Mouse (Mus musculus) sigmoid colon, adult 10 weeks (tissue): ENCODE results near the gene Prune2. TPM values are rescaled to one million over a fixed set of nuclear protein-coding genes. Genes with fewer than 3 reads are reported as not detected.

Experiments used
- polyA plus RNA-seq: library from polyadenylated mRNA; stranded (reverse); fragments of 350-450 nt; fragmentation: Illumina TruSeq; extraction: RNeasy Lipid Tissue Mini Kit (QIAGEN cat#74804); gene quantifications from one replicate; pipeline ENCODE4 v1.2.3, GENCODE M21; 2014; ENCODE audit warnings: low read depth, low replicate concordance

Gene Prune2
- 10.1 TPM for polyA plus RNA-seq

DNA sequence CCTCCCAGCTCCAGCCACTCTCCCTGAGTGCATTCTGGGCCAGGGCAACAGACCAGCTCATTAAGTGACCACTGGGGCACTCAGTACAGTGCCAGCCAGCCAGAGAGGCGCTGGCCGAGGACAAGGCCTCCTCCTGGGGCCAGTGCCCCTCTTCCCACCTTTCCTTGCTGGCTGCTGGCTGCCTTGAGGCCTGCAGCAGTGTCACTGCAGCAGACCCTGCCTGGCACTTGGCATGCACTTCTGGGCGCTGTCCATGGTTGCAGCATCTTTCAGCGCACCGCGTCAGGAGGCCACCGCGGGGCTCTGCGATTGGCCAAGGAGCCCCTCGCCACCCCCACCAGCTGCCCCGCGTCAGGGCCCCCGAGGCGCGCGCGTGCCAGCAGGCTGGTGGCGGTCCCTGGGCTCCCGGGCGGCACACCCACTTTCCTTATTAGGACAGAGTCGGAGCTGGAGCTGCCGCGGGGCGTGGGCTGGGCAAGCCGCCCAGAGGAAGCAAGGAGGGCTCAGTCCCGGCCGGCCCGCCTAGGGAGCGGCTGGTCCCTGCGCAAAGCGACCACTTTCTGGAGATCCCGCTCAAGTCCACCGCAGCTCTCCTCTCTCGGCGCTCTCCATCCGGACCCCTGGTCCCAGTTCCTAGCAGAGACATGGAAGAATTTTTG is at the start of gene Prune2:
Gene Prune2 (plus strand): TSS at position 506 of the 659 bp plus-strand sequence.

Other genes with a start within 250 kb of the Prune2 start
- 98.7 TPM for gene Vps13a, start 175.2 kb upstream of the Prune2 start, polyA plus RNA-seq
- not detected for gene Foxb2, start 82.3 kb upstream of the Prune2 start, polyA plus RNA-seq